Mouse (Mus musculus) hindbrain, embryonic 15.5 days (tissue): ENCODE results near the gene Dpysl4. TPM values are rescaled to one million over a fixed set of nuclear protein-coding genes. Genes with fewer than 3 reads are reported as not detected.

ENCODE experiments used
- ATAC-seq: fragments of 200-750 bp; cut with Nextera tagmentation; 2 replicates; pipeline ENCODE4 v1.8.0; 2017; ENCODE audit warnings: low read depth, moderate number of reproducible peaks, moderate TSS enrichment; ENCODE audit not compliant: low FRiP score
- H3K27ac ChIP-seq: fragments of 300-500 bp; sonication (generic); replicated peaks from 2 replicates; pipeline ENCODE4 v1.5.1; 2015; ENCODE audit warnings: mild to moderate bottlenecking, inconsistent platforms
- H3K27me3 ChIP-seq: fragments of 300-500 bp; sonication (generic); 2 replicates; pipeline ENCODE4 v1.6.1; 2015; ENCODE audit warnings: control low read depth, inconsistent platforms
- H3K36me3 ChIP-seq: fragments of 300-500 bp; sonication (generic); 2 replicates; pipeline ENCODE4 v1.6.1; 2015; ENCODE audit warnings: control low read depth, inconsistent platforms
- H3K4me1 ChIP-seq: fragments of 300-500 bp; sonication (generic); replicated peaks from 2 replicates; pipeline ENCODE4 v1.6.1; 2015; ENCODE audit warnings: control low read depth, inconsistent platforms
- H3K4me2 ChIP-seq: fragments of 300-500 bp; sonication (generic); 2 replicates; pipeline ENCODE4 v1.6.1; 2015; ENCODE audit warnings: moderate library complexity, mild to moderate bottlenecking, inconsistent platforms
- H3K4me3 ChIP-seq: fragments of 300-500 bp; sonication (generic); 2 replicates; pipeline ENCODE4 v1.5.1; 2015; ENCODE audit warnings: mild to moderate bottlenecking, inconsistent platforms
- H3K9ac ChIP-seq: fragments of 300-500 bp; sonication (generic); 2 replicates; pipeline ENCODE4 v1.6.1; 2015; ENCODE audit warnings: inconsistent platforms
- H3K9me3 ChIP-seq: fragments of 300-500 bp; sonication (generic); 2 replicates; pipeline ENCODE4 v1.6.1; 2016; ENCODE audit warnings: control low read depth, inconsistent platforms
- WGBS: fragments of 180-500 bp; shearing (Covaris S2); methylation state at CpG from one replicate; pipeline ENCODE4 v1.1.7; 2015; 5-methylcytosine and 5-hydroxymethylcytosine counted together
- polyA plus RNA-seq: library from polyadenylated mRNA; unstranded; fragments of >200 nt; fragmentation: Nextera tagmentation; extraction: Ambion mirVana; gene quantifications from 2 replicates; pipeline ENCODE4 v1.2.1, GENCODE M21; 2015

Dpysl4 gene
- polyA plus RNA-seq: 183 and 192 TPM in 2 replicates

- Histone ChIP-seq H3K9ac (peak within 1 kb of the TSS; percentile 90), H3K36me3 (peaks cover 11% of the 10 kb centered on the region), H3K27me3 (no peaks in the 10 kb centered on the region), H3K9me3 (no peaks in the 10 kb centered on the region), H3K4me2 (peak within 1 kb of the TSS; percentile 78), H3K4me1 (peaks cover 51% of the 10 kb centered on the region), H3K4me3 (peak within 1 kb of the TSS; percentile 81), H3K27ac (peak within 1 kb of the TSS; percentile 85)
- WGBS: 6% methylated on average over 32 of the region's 32 CpGs
- peak; percentile 87 for ATAC-seq
Observed at GRCm38 (mm10) chr7:139085629-139086194, at the start of gene Dpysl4. Gene Dpysl4, plus strand, starts transcription at chr7:139086001.

GRCm38 (mm10) chr7:139063406-139063805 lies 22.4 kb upstream of the Dpysl4 start:
- H3K4me3 ChIP-seq: no peak overlapping the region
- no peak overlapping the region for H3K9ac ChIP-seq
- WGBS: 48% methylated on average over 4 of the region's 4 CpGs
- H3K4me1 ChIP-seq: no peaks in the 10 kb centered on the region; the same call in 1 of the 2 replicates
- H3K27ac ChIP-seq: no peak overlapping the region
- no peak for ATAC-seq
- no peaks in the 10 kb centered on the region for H3K36me3 ChIP-seq
- H3K4me2 ChIP-seq: no peak overlapping the region
- H3K27me3 ChIP-seq: no peaks in the 10 kb centered on the region
- H3K9me3 ChIP-seq: no peaks in the 10 kb centered on the region

- H3K4me3 ChIP-seq: no peak overlapping the region
- H3K27me3 ChIP-seq: no peaks in the 10 kb centered on the region
- no peaks in the 10 kb centered on the region for H3K9me3 ChIP-seq
- H3K4me1 ChIP-seq: no peaks in the 10 kb centered on the region; the same call in 1 of the 2 replicates
- no peak overlapping the region for H3K4me2 ChIP-seq
- 0% methylated on average over 2 of the region's 2 CpGs for WGBS
- ATAC-seq: peak; percentile 82
- no peaks in the 10 kb centered on the region for H3K36me3 ChIP-seq
- no peak overlapping the region for H3K27ac ChIP-seq
- H3K9ac ChIP-seq: no peak overlapping the region
Observed at GRCm38 (mm10) chr7:139068182-139068623, 17.6 kb upstream of the Dpysl4 start.

- Histone ChIP-seq H3K9ac (no peak overlapping the region), H3K4me2 (no peak overlapping the region), H3K27me3 (no peaks in the 10 kb centered on the region), H3K36me3 (no peaks in the 10 kb centered on the region), H3K9me3 (no peaks in the 10 kb centered on the region), H3K27ac (0 out of 2 replicates have a peak overlapping the region, but pooled peaks have one; percentile 12), H3K4me3 (no peak overlapping the region), H3K4me1 (peaks cover 50% of the 10 kb centered on the region)
- 14% methylated on average over 6 of the region's 6 CpGs for WGBS
- no peak for ATAC-seq
Observed at GRCm38 (mm10) chr7:139074189-139074588, 11.6 kb upstream of the Dpysl4 start.

- H3K27me3 ChIP-seq: no peaks in the 10 kb centered on the region
- peaks cover 50% of the 10 kb centered on the region for H3K4me1 ChIP-seq
- no peak overlapping the region for H3K9ac ChIP-seq
- no peak overlapping the region for H3K4me2 ChIP-seq
- H3K27ac ChIP-seq: 0 out of 2 replicates have a peak overlapping the region, but pooled peaks have one; percentile 12
- ATAC-seq: no peak
- WGBS: 12% methylated on average over 14 of the region's 14 CpGs
- H3K36me3 ChIP-seq: no peaks in the 10 kb centered on the region
- no peaks in the 10 kb centered on the region for H3K9me3 ChIP-seq
- H3K4me3 ChIP-seq: no peak overlapping the region
Observed at GRCm38 (mm10) chr7:139075054-139075794, 10.6 kb upstream of the Dpysl4 start.

- no peak overlapping the region for H3K4me2 ChIP-seq
- 13% methylated on average over 7 of the region's 7 CpGs for WGBS
- no peak overlapping the region for H3K9ac ChIP-seq
- no peak overlapping the region for H3K4me3 ChIP-seq
- H3K27me3 ChIP-seq: no peaks in the 10 kb centered on the region
- no peak for ATAC-seq
- H3K4me1 ChIP-seq: peaks cover 52% of the 10 kb centered on the region
- no peaks in the 10 kb centered on the region for H3K9me3 ChIP-seq
- H3K36me3 ChIP-seq: no peaks in the 10 kb centered on the region
- H3K27ac ChIP-seq: peak overlapping the region; percentile 51
Observed at GRCm38 (mm10) chr7:139077283-139077682, 8.5 kb upstream of the Dpysl4 start.

GRCm38 (mm10) chr7:139078181-139078580 lies 7.6 kb upstream of the Dpysl4 start:
- H3K4me3 ChIP-seq: no peak overlapping the region
- ATAC-seq: 0 out of 2 replicates have a peak, but pooled peaks have one; percentile 7
- no peaks in the 10 kb centered on the region for H3K27me3 ChIP-seq
- H3K9me3 ChIP-seq: no peaks in the 10 kb centered on the region
- peak overlapping the region; percentile 51 for H3K27ac ChIP-seq
- no peaks in the 10 kb centered on the region for H3K36me3 ChIP-seq
- no peak overlapping the region for H3K4me2 ChIP-seq
- H3K4me1 ChIP-seq: peaks cover 52% of the 10 kb centered on the region
- 31% methylated on average over 6 of the region's 6 CpGs for WGBS
- H3K9ac ChIP-seq: no peak overlapping the region

GRCm38 (mm10) chr7:139079141-139079540 lies 6.7 kb upstream of the Dpysl4 start:
- Histone ChIP-seq H3K27me3 (no peaks in the 10 kb centered on the region), H3K36me3 (no peaks in the 10 kb centered on the region), H3K4me1 (peaks cover 50% of the 10 kb centered on the region), H3K4me3 (no peak overlapping the region), H3K9me3 (no peaks in the 10 kb centered on the region), H3K4me2 (no peak overlapping the region), H3K27ac (peak overlapping the region; percentile 51), H3K9ac (no peak overlapping the region)
- ATAC-seq: no peak
- WGBS: 74% methylated on average over 7 of the region's 7 CpGs

- Histone ChIP-seq H3K4me1 (peaks cover 40% of the 10 kb centered on the region), H3K27me3 (no peaks in the 10 kb centered on the region), H3K4me3 (no peak overlapping the region), H3K4me2 (no peak overlapping the region), H3K9me3 (no peaks in the 10 kb centered on the region), H3K27ac (no peak overlapping the region), H3K9ac (no peak overlapping the region), H3K36me3 (no peaks in the 10 kb centered on the region)
- 73% methylated on average over 4 of the region's 4 CpGs for WGBS
- no peak for ATAC-seq
Observed at GRCm38 (mm10) chr7:139080714-139081113, 5.1 kb upstream of the Dpysl4 start.

GRCm38 (mm10) chr7:139081158-139081557 lies 4.6 kb upstream of the Dpysl4 start:
- no peaks in the 10 kb centered on the region for H3K27me3 ChIP-seq
- H3K9me3 ChIP-seq: no peaks in the 10 kb centered on the region
- no peak overlapping the region for H3K27ac ChIP-seq
- no peak overlapping the region for H3K9ac ChIP-seq
- no peaks in the 10 kb centered on the region for H3K36me3 ChIP-seq
- H3K4me1 ChIP-seq: peaks cover 37% of the 10 kb centered on the region
- ATAC-seq: no peak
- no peak overlapping the region for H3K4me3 ChIP-seq
- WGBS: 36% methylated on average over 5 of the region's 5 CpGs
- no peak overlapping the region for H3K4me2 ChIP-seq

GRCm38 (mm10) chr7:139082281-139082680 lies 3.5 kb upstream of the Dpysl4 start:
- Histone ChIP-seq H3K4me1 (peaks cover 35% of the 10 kb centered on the region), H3K9me3 (no peaks in the 10 kb centered on the region), H3K9ac (no peak overlapping the region), H3K27me3 (no peaks in the 10 kb centered on the region), H3K4me3 (no peak overlapping the region), H3K4me2 (no peak overlapping the region), H3K36me3 (no peaks in the 10 kb centered on the region), H3K27ac (no peak overlapping the region)
- 64% methylated on average over 8 of the region's 8 CpGs for WGBS
- no peak for ATAC-seq

GRCm38 (mm10) chr7:139084316-139084715 lies 1.5 kb upstream of the Dpysl4 start:
- no peak overlapping the region for H3K27ac ChIP-seq
- no peaks in the 10 kb centered on the region for H3K27me3 ChIP-seq
- no peak overlapping the region for H3K4me2 ChIP-seq
- ATAC-seq: no peak
- no peaks in the 10 kb centered on the region for H3K36me3 ChIP-seq
- H3K9me3 ChIP-seq: no peaks in the 10 kb centered on the region
- H3K9ac ChIP-seq: no peak overlapping the region
- peaks cover 37% of the 10 kb centered on the region for H3K4me1 ChIP-seq
- H3K4me3 ChIP-seq: no peak overlapping the region
- WGBS: 30% methylated on average over 1 of the region's 1 CpGs
